Mouse (Mus musculus): ENCODE results near the gene Slc2a3. TPM values are rescaled to one million over a fixed set of nuclear protein-coding genes. Genes with fewer than 3 reads are reported as not detected.

The Slc2a3 gene
- polyA plus RNA-seq (2012; ENCODE audit: insufficient read depth, low replicate concordance) = 188 and 291 TPM in 2 replicates

DNA sequence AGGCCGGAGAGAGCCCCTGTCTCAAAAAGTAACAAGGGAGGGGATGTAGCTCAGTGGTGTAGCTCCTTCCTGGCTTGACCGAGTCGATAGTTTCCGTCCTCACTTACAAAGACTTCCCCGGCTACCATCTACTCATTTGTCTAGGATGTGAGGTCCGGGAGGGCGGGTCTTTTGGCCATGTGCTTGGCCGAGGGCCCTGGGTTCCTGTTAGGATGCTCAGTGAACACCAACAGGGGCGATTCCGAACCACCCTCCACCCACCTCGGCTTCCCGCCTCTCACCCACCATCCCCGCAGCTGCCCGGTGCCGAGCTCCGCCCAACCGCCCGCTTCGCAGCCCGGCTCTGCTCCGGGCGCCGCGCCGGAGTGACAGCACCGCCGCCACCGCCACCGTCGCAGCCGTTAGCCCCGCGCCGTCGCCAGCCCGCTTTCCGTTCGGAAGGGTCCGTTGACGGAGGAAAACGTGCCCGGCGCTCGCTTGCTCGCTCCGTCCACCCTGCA lies at the start of gene Slc2a3:
Gene Slc2a3 (minus strand): TSS at position 340 of the 500 bp plus-strand sequence.
- peak within 1 kb of the TSS; percentile 96 for H3K4me3 ChIP-seq (replicated peaks)
- peaks cover 12% of the 10 kb centered on the region for H3K27me3 ChIP-seq (replicated peaks)
- peaks cover 18% of the 10 kb centered on the region for H3K36me3 ChIP-seq (replicated peaks; ENCODE audit: low read length)
- H3K9me3 ChIP-seq = no peaks in the 10 kb centered on the region
- peaks cover 38% of the 10 kb centered on the region for H3K4me1 ChIP-seq
- TF ChIP-seq GATA1 (IDR thresholded peaks at IDR 0.05; ENCODE audit: borderline replicate concordance, low read length) = no peak
- TF ChIP-seq FLI1 (IDR thresholded peaks at IDR 0.05; ENCODE audit: low read length) = no peak

DNA sequence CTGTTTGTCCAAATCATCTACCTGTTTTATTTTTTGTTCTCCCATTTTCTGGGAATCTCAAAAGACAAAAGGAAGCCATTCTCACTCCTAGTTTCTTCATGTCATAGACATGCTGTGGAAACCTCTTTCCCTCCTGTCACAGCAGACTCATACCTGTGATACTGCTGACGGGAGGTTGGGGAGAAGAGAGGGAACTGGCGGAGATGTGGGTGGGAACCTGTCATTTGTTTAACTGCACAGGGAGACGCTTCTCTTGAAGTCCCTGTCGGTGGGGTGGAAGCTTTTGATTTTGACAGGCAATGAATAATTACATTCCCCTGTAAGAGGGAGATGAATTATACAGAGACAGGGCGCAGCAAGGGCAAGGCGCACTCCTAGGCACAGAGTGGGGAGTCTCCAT lies 42.3 kb upstream of the Slc2a3 start:
- Histone ChIP-seq H3K36me3 (replicated peaks; ENCODE audit: low read length) (peaks cover 66% of the 10 kb centered on the region), H3K4me3 (replicated peaks) (no peak overlapping the region)
- TF ChIP-seq GATA1 (IDR thresholded peaks at IDR 0.05; ENCODE audit: borderline replicate concordance, low read length) (no peak), FLI1 (IDR thresholded peaks at IDR 0.05; ENCODE audit: low read length) (no peak)

DNA sequence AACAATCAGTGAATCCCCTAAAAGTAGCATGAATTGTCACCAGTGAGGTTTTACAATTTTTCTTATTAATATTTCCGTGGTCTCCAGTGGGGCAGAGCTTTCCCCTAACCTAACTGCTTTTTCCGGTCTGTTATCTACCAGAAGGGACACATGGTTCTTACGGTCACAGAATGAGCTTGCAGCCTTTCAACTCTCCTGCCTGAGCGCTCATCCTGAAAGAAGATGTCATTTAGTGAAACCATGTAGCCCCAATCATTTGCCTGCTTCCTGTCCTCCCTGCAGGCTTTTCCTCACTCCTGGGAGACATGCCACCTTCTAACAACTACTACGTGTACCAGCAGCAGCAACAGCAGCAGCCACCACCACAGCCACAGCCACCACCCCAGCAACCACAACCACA lies 36.1 kb upstream of the Slc2a3 start:
- TF ChIP-seq FLI1 (IDR thresholded peaks at IDR 0.05; ENCODE audit: low read length) = no peak
- TF ChIP-seq GATA1 (IDR thresholded peaks at IDR 0.05; ENCODE audit: borderline replicate concordance, low read length) = no peak
- H3K9me3 ChIP-seq = peaks cover 10% of the 10 kb centered on the region
- no peaks in the 10 kb centered on the region for H3K27me3 ChIP-seq (replicated peaks)
- H3K4me3 ChIP-seq (replicated peaks) = no peak overlapping the region
- peaks cover 92% of the 10 kb centered on the region for H3K36me3 ChIP-seq (replicated peaks; ENCODE audit: low read length)
- H3K4me1 ChIP-seq = peaks cover 36% of the 10 kb centered on the region

More for the DNA sequence above, 42.3 kb upstream of the Slc2a3 start:
- Histone ChIP-seq H3K4me1 (peaks cover 17% of the 10 kb centered on the region), H3K9me3 (no peaks in the 10 kb centered on the region), H3K27me3 (replicated peaks) (no peaks in the 10 kb centered on the region)

DNA sequence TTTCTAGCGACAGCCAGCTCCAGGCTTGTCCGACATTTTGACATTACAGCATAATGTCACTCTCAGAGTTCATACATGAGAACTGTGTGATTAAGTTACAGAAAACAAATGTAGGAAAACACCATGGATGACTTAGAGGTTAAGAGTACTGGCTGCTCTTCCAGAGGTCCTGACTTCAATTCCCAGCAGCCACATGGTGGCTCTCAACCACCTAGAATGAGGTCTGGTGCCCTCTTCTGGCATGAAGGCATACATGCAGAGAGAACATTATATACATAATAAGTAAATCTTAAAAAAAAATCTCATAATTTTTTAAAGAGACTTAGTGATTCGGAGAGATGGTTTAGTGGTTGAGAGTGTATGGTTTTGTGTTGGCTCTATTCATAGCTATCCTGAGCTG lies 35.5 kb upstream of the Slc2a3 start:
- peaks cover 10% of the 10 kb centered on the region for H3K9me3 ChIP-seq
- H3K4me1 ChIP-seq = peaks cover 31% of the 10 kb centered on the region
- TF ChIP-seq GATA1 (IDR thresholded peaks at IDR 0.05; ENCODE audit: borderline replicate concordance, low read length) = no peak
- TF ChIP-seq FLI1 (IDR thresholded peaks at IDR 0.05; ENCODE audit: low read length) = no peak

DNA sequence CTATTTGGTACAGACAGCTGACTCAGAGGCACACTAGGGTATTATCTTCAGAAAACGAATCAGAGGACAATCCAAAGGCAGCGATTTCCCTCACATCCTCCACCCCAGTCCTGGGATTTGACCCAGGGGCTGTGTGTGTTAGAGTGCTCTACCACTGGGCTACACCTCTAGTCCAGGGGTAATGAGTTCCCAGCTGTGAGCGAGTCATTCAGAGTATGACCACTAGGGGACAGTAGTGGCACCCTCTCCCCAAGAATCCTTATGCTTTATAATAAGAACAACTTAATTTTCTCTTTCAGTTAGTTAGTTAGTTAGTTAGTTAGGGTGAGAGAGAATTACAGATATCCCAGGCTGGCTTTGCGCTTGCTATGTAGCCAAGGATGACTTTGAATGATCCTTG lies 32.9 kb upstream of the Slc2a3 start:
- H3K4me3 ChIP-seq (replicated peaks) = no peak overlapping the region
- H3K9me3 ChIP-seq = peaks cover 10% of the 10 kb centered on the region
- no peak for TF ChIP-seq GATA1 (IDR thresholded peaks at IDR 0.05; ENCODE audit: borderline replicate concordance, low read length)
- peaks cover 35% of the 10 kb centered on the region for H3K4me1 ChIP-seq
- H3K27me3 ChIP-seq (replicated peaks) = no peaks in the 10 kb centered on the region
- peaks cover 96% of the 10 kb centered on the region for H3K36me3 ChIP-seq (replicated peaks; ENCODE audit: low read length)

More for the DNA sequence above, 35.5 kb upstream of the Slc2a3 start:
- Histone ChIP-seq H3K36me3 (replicated peaks; ENCODE audit: low read length) (peaks cover 96% of the 10 kb centered on the region), H3K27me3 (replicated peaks) (no peaks in the 10 kb centered on the region), H3K4me3 (replicated peaks) (no peak overlapping the region)

DNA sequence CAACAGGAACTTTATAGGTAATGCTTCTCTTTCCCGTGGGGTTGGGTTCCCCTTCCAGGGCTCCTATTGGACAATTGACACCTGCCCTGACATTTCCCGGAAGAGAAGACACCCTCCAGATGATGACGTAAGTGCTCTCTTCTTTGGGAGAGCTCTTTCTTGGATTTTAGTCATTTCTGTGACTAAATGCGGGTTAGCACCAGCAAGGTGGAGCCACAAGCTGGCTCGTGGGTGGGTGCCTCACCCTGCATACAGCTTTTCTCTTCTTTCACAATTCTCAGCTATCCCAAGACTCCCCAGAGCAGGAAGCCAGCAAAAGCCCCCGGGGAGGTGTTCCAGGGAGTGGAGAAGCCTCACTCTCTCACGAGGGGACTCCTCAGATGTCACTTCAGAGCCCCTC lies 31.4 kb upstream of the Slc2a3 start:
- Histone ChIP-seq H3K27me3 (replicated peaks) (no peaks in the 10 kb centered on the region), H3K9me3 (peaks cover 10% of the 10 kb centered on the region), H3K4me3 (replicated peaks) (no peak overlapping the region), H3K4me1 (peaks cover 34% of the 10 kb centered on the region), H3K36me3 (replicated peaks; ENCODE audit: low read length) (peaks cover 95% of the 10 kb centered on the region)
- TF ChIP-seq FLI1 (IDR thresholded peaks at IDR 0.05; ENCODE audit: low read length) (no peak), GATA1 (IDR thresholded peaks at IDR 0.05; ENCODE audit: borderline replicate concordance, low read length) (no peak)

DNA sequence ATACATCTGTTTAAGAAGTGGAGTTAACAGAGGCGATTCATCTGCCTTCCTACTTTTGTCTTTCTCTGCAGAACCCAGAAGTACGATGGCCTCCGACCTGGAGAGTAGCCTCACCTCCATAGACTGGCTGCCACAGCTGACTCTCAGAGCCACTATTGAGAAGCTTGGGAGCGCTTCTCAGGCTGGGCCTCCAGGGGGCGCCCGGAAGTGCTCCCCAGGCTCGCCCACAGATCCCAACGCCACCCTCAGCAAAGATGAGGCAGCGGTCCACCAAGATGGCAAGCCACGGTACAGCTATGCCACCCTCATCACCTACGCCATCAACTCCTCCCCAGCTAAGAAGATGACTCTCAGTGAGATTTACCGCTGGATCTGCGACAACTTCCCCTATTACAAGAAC lies 26.6 kb upstream of the Slc2a3 start:
- peaks cover 46% of the 10 kb centered on the region for H3K4me1 ChIP-seq
- no peak overlapping the region for H3K4me3 ChIP-seq (replicated peaks)
- H3K27me3 ChIP-seq (replicated peaks) = no peaks in the 10 kb centered on the region
- TF ChIP-seq FLI1 (IDR thresholded peaks at IDR 0.05; ENCODE audit: low read length) (no peak), GATA1 (IDR thresholded peaks at IDR 0.05; ENCODE audit: borderline replicate concordance, low read length) (no peak)
- no peaks in the 10 kb centered on the region for H3K9me3 ChIP-seq
- peaks cover 52% of the 10 kb centered on the region for H3K36me3 ChIP-seq (replicated peaks; ENCODE audit: low read length)

DNA sequence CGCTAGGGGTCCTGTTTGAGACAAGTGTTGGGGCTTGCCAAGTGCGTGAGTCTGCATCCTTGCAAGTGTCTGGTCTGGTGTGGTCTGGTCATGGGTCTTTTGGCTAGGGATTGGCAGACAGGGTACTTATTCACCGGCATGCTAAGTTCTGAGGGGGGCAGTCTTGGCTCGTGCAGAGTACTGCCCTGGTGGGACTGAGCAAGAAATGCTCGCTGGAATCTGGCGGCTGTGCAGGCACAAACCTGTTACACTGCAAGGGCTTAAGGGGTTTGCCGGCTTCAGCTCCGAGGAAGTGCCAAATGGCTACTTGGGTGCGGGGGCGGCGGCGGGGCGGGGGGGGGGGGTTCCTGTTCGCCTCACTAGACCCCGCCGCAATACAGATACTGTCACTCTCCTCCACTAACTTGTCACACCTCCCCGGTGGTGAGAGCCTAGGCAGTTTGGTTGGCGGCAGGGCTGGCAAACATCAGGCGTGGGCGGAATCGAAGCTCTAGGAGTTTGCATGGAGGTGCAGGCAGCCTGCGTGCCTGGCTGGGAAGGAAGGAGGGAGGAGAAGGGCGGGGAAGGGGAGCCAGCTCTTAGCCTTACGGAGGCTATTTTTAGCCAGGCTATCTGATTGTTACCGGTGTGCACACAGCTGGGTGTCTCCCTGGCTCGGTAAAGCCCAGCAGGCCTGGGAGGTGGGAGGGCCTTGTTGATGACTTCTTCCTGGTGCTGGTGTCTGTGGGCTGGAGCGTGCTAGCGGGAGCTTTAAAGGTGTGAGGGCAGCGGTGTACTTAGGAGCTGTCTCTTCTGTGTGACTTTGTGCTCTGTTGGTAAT lies 24.7 kb upstream of the Slc2a3 start:
- Histone ChIP-seq H3K4me1 (peaks cover 62% of the 10 kb centered on the region), H3K36me3 (replicated peaks; ENCODE audit: low read length) (peaks cover 46% of the 10 kb centered on the region), H3K9me3 (no peaks in the 10 kb centered on the region), H3K27me3 (replicated peaks) (peaks cover under 1% of the 10 kb centered on the region), H3K4me3 (replicated peaks) (peak overlapping the region; percentile 92)
- no peak for TF ChIP-seq FLI1 (IDR thresholded peaks at IDR 0.05; ENCODE audit: low read length)
- no peak for TF ChIP-seq GATA1 (IDR thresholded peaks at IDR 0.05; ENCODE audit: borderline replicate concordance, low read length)

DNA sequence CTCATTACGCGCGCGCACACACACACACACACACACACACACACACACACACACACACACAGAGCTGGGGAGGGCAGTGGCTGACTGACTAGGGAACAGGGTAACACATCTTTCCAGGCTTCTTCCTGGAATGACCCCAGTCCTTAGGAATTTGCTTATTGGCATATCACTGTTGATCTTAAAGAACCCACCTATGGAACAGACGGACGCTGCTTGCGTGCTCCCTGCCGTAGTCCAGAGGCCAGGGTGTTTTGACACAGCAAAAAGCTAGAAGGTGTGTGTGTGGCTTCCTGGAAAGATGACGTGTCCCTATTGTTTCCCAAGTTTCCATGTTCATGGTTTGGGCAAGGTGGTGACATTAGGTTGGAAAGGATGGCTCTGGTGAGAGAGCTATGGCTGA lies 23.7 kb upstream of the Slc2a3 start:
- no peak overlapping the region for H3K4me3 ChIP-seq (replicated peaks)
- peaks cover 68% of the 10 kb centered on the region for H3K4me1 ChIP-seq
- no peaks in the 10 kb centered on the region for H3K9me3 ChIP-seq
- no peak for TF ChIP-seq GATA1 (IDR thresholded peaks at IDR 0.05; ENCODE audit: borderline replicate concordance, low read length)
- TF ChIP-seq FLI1 (IDR thresholded peaks at IDR 0.05; ENCODE audit: low read length) = no peak
- peaks cover 7% of the 10 kb centered on the region for H3K27me3 ChIP-seq (replicated peaks)
- peaks cover 36% of the 10 kb centered on the region for H3K36me3 ChIP-seq (replicated peaks; ENCODE audit: low read length)

DNA sequence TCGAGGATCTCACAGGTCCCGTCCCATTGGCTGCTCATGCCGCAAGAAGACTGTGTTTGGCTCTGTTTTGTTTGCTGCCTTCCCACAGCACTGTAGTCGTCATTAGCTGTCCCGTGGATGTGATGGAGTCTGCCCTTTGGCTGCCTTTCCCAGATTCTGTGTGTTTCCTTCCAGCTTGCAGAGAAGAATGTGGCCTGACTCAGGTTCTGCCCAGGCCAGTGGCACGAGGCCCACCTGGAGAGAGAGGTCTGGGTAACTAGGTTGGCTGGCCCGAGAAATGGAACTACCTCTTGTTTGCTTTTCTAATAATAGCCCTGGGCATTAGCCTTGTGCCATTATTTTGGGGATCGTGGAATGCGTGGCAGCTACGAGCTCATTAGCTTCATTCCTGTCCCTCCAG lies 22.6 kb upstream of the Slc2a3 start:
- peaks cover 74% of the 10 kb centered on the region for H3K4me1 ChIP-seq
- H3K4me3 ChIP-seq (replicated peaks) = no peak overlapping the region
- H3K9me3 ChIP-seq = no peaks in the 10 kb centered on the region
- no peak for TF ChIP-seq FLI1 (IDR thresholded peaks at IDR 0.05; ENCODE audit: low read length)
- peaks cover 25% of the 10 kb centered on the region for H3K36me3 ChIP-seq (replicated peaks; ENCODE audit: low read length)
- peaks cover 9% of the 10 kb centered on the region for H3K27me3 ChIP-seq (replicated peaks)

Data from megakaryocyte, embryonic 14.5 days (primary cell).